Mouse (Mus musculus) stomach, embryonic 15.5 days (tissue): ENCODE results near the gene Hsp90aa1. TPM values are rescaled to one million over a fixed set of nuclear protein-coding genes. Genes with fewer than 3 reads are reported as not detected.

ENCODE experiments used
- ATAC-seq: fragments of 200-750 bp; cut with Nextera tagmentation; 2 replicates; pipeline ENCODE4 v1.8.0; 2017; ENCODE audit warnings: low read depth, moderate number of reproducible peaks, moderate TSS enrichment; ENCODE audit not compliant: insufficient read depth, low FRiP score
- H3K27ac ChIP-seq: fragments of 300-500 bp; sonication (generic); 2 replicates; pipeline ENCODE4 v1.5.1; 2015; ENCODE audit warnings: mild to moderate bottlenecking, inconsistent platforms
- H3K27me3 ChIP-seq: fragments of 300-500 bp; sonication (generic); replicated peaks from 2 replicates; pipeline ENCODE4 v1.6.1; 2015; ENCODE audit warnings: inconsistent platforms
- H3K36me3 ChIP-seq: fragments of 300-500 bp; sonication (generic); 2 replicates; pipeline ENCODE4 v1.6.1; 2015; ENCODE audit warnings: inconsistent platforms
- H3K4me1 ChIP-seq: fragments of 300-500 bp; sonication (generic); 2 replicates; pipeline ENCODE4 v1.6.1; 2015; ENCODE audit warnings: inconsistent platforms
- H3K4me2 ChIP-seq: fragments of 300-500 bp; sonication (generic); 2 replicates; pipeline ENCODE4 v1.6.1; 2015; ENCODE audit warnings: mild to moderate bottlenecking, inconsistent platforms
- H3K4me3 ChIP-seq: fragments of 300-500 bp; sonication (generic); replicated peaks from 2 replicates; pipeline ENCODE4 v1.5.1; 2015; ENCODE audit warnings: inconsistent platforms
- H3K9ac ChIP-seq: fragments of 300-500 bp; sonication (generic); 2 replicates; pipeline ENCODE4 v1.6.1; 2015; ENCODE audit warnings: inconsistent platforms
- H3K9me3 ChIP-seq: fragments of 300-500 bp; sonication (generic); 2 replicates; pipeline ENCODE4 v1.6.1; 2016; ENCODE audit warnings: inconsistent platforms
- WGBS: fragments of 180-500 bp; shearing (Covaris S2); methylation state at CpG from one replicate; pipeline ENCODE4 v1.1.7; 2015; 5-methylcytosine and 5-hydroxymethylcytosine counted together
- microRNA-seq: library from miRNA; unstranded; fragments of <30 nt; microRNA quantifications from one replicate; pipeline ENCODE4, GENCODE M21; 2016
- polyA plus RNA-seq: library from polyadenylated mRNA; unstranded; fragments of >200 nt; fragmentation: Nextera tagmentation; extraction: Ambion mirVana; gene quantifications from 2 replicates; pipeline ENCODE4 v1.2.1, GENCODE M21; 2015

Gene Hsp90aa1
- polyA plus RNA-seq, 1 experiment from 2014 or later = 840 TPM

DNA sequence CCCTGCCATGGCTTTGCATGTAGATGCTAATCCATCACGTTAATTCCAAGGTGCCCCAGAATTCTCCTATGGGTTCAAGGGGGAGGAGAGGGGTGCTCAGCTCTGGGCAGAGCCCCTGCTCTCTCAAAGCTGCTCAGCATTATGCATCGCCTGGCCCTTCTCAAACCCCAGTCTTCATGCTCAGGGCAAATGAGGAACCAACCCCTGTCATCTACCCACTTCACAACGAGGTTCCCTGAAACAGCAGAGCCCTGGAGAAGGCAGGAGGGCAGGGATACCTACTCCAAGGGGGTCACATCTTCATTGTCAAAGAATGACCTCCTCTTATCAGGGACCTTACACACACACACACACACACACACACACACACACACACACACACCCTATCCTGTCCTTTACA lies 20.6 kb downstream of the Hsp90aa1 start:
- 49% methylated on average over 3 of the region's 3 CpGs for WGBS
- ATAC-seq = no peak
- Histone ChIP-seq H3K36me3 (no peaks in the 10 kb centered on the region), H3K4me2 (no peak overlapping the region), H3K9ac (no peak overlapping the region), H3K27me3 (no peaks in the 10 kb centered on the region), H3K9me3 (no peaks in the 10 kb centered on the region), H3K27ac (no peak overlapping the region), H3K4me1 (no peaks in the 10 kb centered on the region), H3K4me3 (no peak overlapping the region)

DNA sequence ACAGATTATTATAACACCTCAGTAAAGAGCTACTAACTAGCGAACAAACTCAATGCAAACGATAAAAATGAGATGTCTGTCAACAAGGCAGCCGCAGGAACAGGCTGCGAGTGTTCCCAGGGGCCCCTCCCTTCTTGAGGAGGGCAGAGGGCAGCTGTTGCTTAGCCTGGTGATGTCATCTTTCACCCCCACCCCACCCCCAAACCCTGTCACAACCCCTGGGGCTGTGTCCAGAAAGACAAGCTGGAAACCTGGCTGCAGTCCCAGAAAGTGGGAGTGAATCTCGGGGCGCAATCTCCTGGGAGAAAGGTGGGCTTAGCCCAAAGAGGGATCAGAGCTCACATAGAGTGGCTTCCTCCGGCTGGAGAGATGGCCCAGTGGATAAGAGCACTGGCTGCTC lies 21.3 kb downstream of the Hsp90aa1 start:
- Histone ChIP-seq H3K27ac (0 out of 2 replicates have a peak overlapping the region, but pooled peaks have one; percentile 18), H3K4me3 (no peak overlapping the region), H3K9me3 (no peaks in the 10 kb centered on the region), H3K27me3 (no peaks in the 10 kb centered on the region), H3K9ac (no peak overlapping the region), H3K4me2 (no peak overlapping the region), H3K36me3 (no peaks in the 10 kb centered on the region), H3K4me1 (no peaks in the 10 kb centered on the region)
- peak; percentile 57; the same call in 1 of the 2 replicates for ATAC-seq
- 27% methylated on average over 7 of the region's 7 CpGs for WGBS

DNA sequence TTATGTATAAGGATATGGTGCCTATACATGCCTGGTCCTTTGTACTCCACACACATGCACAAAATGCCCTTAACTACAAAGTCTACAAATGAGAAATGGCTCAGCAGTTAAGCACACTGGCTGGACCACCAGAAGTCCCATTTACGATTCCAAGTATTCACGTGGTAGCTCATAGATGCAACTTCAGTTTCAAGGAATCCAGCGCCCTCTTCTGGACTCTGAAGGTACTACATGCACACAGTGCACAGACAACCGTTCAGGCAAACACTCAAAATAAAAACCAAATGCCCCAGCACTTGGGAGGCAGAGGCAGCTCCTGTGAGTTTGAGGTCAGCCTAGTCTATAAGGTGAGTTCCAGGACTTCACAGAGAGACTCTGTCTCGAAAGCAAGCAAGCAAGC lies 28.3 kb downstream of the Hsp90aa1 start:
- H3K9ac ChIP-seq = no peak overlapping the region
- ATAC-seq = no peak
- WGBS = 51% methylated on average over 5 of the region's 5 CpGs

DNA sequence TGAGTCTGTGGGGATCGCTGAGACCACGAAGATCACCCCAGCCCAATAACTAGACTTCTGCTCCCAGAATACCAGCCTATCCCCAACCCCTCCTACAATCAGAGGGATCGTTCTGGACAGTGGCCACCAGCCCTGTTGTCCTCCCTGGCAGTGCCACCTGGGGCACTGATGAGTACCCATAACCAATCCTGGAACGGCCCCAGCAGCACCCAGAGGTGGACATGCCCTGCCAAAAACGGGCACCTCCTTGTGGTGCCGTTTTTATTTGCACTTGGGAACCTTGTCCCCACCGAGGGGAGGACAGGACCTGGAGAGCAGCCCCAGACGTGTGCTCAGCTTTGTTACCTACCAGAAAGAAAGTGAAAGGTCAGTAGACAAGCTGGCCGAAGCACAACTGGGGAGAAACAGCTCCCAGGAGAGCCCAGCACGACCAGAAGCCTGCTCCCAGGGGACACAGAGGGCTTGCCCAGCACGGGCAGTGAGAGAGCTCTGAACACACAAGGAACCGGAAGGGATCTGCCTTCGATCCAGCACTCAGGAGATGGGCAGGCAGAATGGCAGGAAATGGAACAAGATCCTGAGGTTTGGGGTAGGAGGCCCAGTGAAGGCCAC lies 35.0 kb downstream of the Hsp90aa1 start:
- 87% methylated on average over 13 of the region's 13 CpGs for WGBS
- H3K27ac ChIP-seq = no peak overlapping the region
- no peak; the same call in 1 of the 2 replicates for ATAC-seq
- H3K4me3 ChIP-seq = no peak overlapping the region
- H3K27me3 ChIP-seq = no peaks in the 10 kb centered on the region
- H3K4me2 ChIP-seq = no peak overlapping the region
- no peaks in the 10 kb centered on the region for H3K9me3 ChIP-seq
- H3K36me3 ChIP-seq = peaks cover 60% of the 10 kb centered on the region
- H3K9ac ChIP-seq = no peak overlapping the region
- no peaks in the 10 kb centered on the region for H3K4me1 ChIP-seq

More for the DNA sequence above, 28.3 kb downstream of the Hsp90aa1 start:
- no peaks in the 10 kb centered on the region for H3K9me3 ChIP-seq
- H3K36me3 ChIP-seq = no peaks in the 10 kb centered on the region
- H3K4me2 ChIP-seq = no peak overlapping the region
- H3K4me3 ChIP-seq = no peak overlapping the region
- H3K27me3 ChIP-seq = no peaks in the 10 kb centered on the region
- no peak overlapping the region for H3K27ac ChIP-seq
- no peaks in the 10 kb centered on the region for H3K4me1 ChIP-seq

DNA sequence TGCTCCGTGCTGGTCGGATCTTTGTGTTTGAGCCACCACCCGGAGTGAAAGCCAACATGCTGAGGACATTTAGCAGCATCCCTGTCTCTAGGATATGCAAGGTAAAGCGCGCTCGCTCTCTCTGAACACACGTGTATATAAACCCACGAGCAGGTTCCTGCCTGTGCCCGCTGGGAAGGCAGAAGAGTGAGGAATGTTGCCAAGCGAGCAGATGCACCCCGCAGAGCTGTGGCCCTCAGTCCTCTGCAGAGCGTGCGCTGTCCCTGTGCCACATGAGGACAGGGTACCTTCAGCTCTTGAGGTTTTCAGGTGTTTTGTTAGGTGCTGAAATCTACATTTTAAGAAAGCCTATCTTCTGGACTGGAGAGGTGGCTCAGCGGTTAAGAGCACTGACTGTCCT lies 40.8 kb downstream of the Hsp90aa1 start:
- WGBS = 94% methylated on average over 14 of the region's 14 CpGs
- Histone ChIP-seq H3K27me3 (no peaks in the 10 kb centered on the region), H3K9me3 (no peaks in the 10 kb centered on the region), H3K27ac (no peak overlapping the region), H3K4me3 (no peak overlapping the region), H3K4me1 (no peaks in the 10 kb centered on the region), H3K36me3 (peaks cover 86% of the 10 kb centered on the region), H3K9ac (no peak overlapping the region), H3K4me2 (no peak overlapping the region)
- no peak for ATAC-seq

DNA sequence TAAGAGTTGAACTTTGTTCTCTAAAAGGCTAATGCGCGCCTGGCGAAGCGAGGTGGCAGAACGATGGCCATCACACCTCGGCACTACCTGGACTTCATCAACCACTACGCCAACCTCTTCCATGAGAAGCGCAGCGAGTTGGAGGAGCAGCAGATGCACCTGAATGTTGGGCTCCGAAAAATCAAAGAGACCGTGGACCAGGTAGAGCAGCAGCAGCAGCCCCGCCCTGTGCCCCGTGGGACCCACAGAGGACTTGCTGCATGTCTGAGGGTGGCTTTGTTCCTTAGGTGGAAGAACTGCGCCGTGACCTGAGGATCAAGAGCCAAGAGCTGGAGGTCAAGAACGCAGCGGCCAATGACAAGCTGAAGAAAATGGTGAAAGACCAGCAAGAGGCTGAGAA lies 51.1 kb downstream of the Hsp90aa1 start:
- Histone ChIP-seq H3K27me3 (no peaks in the 10 kb centered on the region), H3K9me3 (no peaks in the 10 kb centered on the region), H3K27ac (no peak overlapping the region), H3K9ac (no peak overlapping the region), H3K4me1 (no peaks in the 10 kb centered on the region), H3K4me3 (no peak overlapping the region), H3K36me3 (peaks cover 91% of the 10 kb centered on the region), H3K4me2 (no peak overlapping the region)
- 96% methylated on average over 17 of the region's 17 CpGs for WGBS
- no peak for ATAC-seq

DNA sequence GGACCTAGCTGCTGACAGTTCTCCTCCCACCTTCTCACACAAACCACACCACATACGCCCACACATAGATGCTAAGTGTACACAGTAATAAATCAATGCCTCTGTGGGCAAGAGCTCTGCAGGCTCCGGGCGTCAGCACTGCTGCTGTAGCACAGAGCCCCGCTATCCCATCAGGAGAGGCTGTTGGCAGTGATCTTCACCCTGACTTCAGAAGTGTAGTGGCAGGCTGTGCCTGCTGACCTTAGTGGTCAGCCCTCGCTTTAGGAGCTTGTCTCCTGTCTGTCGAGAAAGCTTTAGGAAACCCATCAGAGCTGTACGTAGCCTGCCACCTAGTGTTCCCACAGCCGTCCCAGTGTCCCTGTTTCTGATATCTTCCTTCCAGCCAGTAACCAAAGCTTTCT lies 52.3 kb downstream of the Hsp90aa1 start:
- no peak for ATAC-seq
- WGBS = 66% methylated on average over 8 of the region's 8 CpGs
- H3K9me3 ChIP-seq = no peaks in the 10 kb centered on the region
- peaks cover 85% of the 10 kb centered on the region for H3K36me3 ChIP-seq
- H3K4me3 ChIP-seq = no peak overlapping the region
- no peaks in the 10 kb centered on the region for H3K4me1 ChIP-seq
- no peak overlapping the region for H3K9ac ChIP-seq
- H3K27ac ChIP-seq = no peak overlapping the region
- H3K27me3 ChIP-seq = no peaks in the 10 kb centered on the region
- no peak overlapping the region for H3K4me2 ChIP-seq

Small RNA genes lying within 50 kb of the gene (microRNA-seq; reads per million reads assigned to microRNA genes)
- not detected for gene Gm27299

Other genes starting within 250 kb of the Hsp90aa1 start
- gene Dync1h1, start 101.3 kb downstream of the Hsp90aa1 start, polyA plus RNA-seq = 41.5 and 41.9 TPM in 2 replicates
- gene 1700001K19Rik, start 20.1 kb downstream of the Hsp90aa1 start, polyA plus RNA-seq = 0.14 TPM in 1 of 2 replicates, not detected in the other
- 24.0 and 25.3 TPM in 2 replicates for gene Wdr20, start 35.2 kb upstream of the Hsp90aa1 start, polyA plus RNA-seq
- gene Mok, start 138.2 kb upstream of the Hsp90aa1 start, polyA plus RNA-seq = 2.5 and 3.3 TPM in 2 replicates
- gene Zfp839, start 147.5 kb upstream of the Hsp90aa1 start, polyA plus RNA-seq = 5.7 and 6.8 TPM in 2 replicates
- 71.0 TPM in 2 replicates for gene Cinp, start 186.4 kb upstream of the Hsp90aa1 start, polyA plus RNA-seq
- gene Tecpr2, start 186.5 kb upstream of the Hsp90aa1 start, polyA plus RNA-seq = 3.3 and 3.8 TPM in 2 replicates